Mouse (Mus musculus) myocyte (in vitro differentiated cells): ENCODE measurements around the gene Gm10722. TPM values are rescaled to one million over a fixed set of nuclear protein-coding genes. Genes with fewer than 3 reads are reported as not detected.
"Not testable (repeated sequence)": the region's sequence is repeated elsewhere in the genome, so short reads cannot be mapped to it uniquely, and the experiment has no call there.

ENCODE experiments used
- H3K27me3 ChIP-seq: one replicate; pipeline ENCODE4 v1.6.1; 2011; ENCODE audit not compliant: control insufficient read depth, insufficient read depth, insufficient read length
- H3K36me3 ChIP-seq: one replicate; pipeline ENCODE4 v1.6.1; 2011; ENCODE audit not compliant: control insufficient read depth, insufficient read depth
- H3K4me2 ChIP-seq: one replicate; pipeline ENCODE4 v1.6.1; 2011; ENCODE audit warnings: low read depth, control low read depth
- H3K4me3 ChIP-seq: one replicate; pipeline ENCODE4 v1.5.1; 2011; ENCODE audit warnings: mild to moderate bottlenecking, control low read depth, moderate library complexity
- H3K79me2 ChIP-seq: one replicate; pipeline ENCODE4 v1.6.1; 2011; ENCODE audit not compliant: control insufficient read depth, insufficient read depth
- H3ac ChIP-seq: one replicate; pipeline ENCODE4 v1.6.1; 2011; ENCODE audit not compliant: control insufficient read depth, insufficient read length
- polyA plus RNA-seq: library from polyadenylated mRNA; unstranded; fragments of >200 nt; fragmentation: generic; extraction: Trizol; gene quantifications from one replicate; pipeline ENCODE4 v1.2.1, GENCODE M21; 2012; ENCODE audit warnings: missing spikeins

Gene Gm10722
- polyA plus RNA-seq, 1 experiment = not detected

- H3K36me3 ChIP-seq, H3K27me3 ChIP-seq, H3K4me3 ChIP-seq, H3ac ChIP-seq, H3K4me2 ChIP-seq, H3K79me2 ChIP-seq: not testable (repeated sequence)
These were observed 28.7 kb downstream of the Gm10722 start for GRCm38 (mm10) chr9:3029276-3030000.

DNA sequence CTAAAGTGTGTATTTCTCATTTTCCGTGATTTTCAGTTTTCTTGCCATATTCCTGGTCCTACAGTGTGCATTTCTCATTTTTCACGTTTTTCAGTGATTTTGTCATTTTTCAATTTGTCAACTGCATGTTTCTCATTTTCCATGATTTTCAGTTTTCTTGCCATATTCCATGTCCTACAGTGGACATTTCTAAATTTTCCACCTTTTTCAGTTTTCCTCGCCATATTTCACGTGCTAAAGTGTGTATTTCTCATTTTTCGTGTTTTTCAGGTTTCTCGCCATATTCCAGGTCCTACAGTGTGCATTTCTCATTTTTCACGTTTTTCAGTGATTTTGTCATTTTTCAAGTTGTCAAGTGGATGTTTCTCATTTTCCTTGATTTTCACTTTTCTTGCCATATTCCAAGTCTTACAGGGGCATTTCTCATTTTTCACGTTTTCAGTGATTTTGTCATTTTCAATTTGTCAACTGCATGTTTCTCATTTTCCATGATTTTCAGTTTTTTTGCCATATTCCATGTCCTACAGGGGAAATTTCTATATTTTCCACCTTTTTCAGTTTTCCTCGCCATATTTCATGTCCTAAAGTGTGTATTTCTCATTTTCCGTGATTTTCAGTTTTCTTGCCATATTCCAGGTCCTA, 30.1 kb downstream of the Gm10722 start:
- H3K79me2 ChIP-seq, H3K4me3 ChIP-seq, H3ac ChIP-seq, H3K4me2 ChIP-seq, H3K36me3 ChIP-seq, H3K27me3 ChIP-seq: not testable (repeated sequence)

- not testable (repeated sequence) for H3K4me2 ChIP-seq, H3K79me2 ChIP-seq, H3K36me3 ChIP-seq
These were observed 33.6 kb downstream of the Gm10722 start, which contains the start of gene Gm17535 for GRCm38 (mm10) chr9:3034299-3034698. Gene Gm17535 (plus strand): TSS chr9:3034599.

GRCm38 (mm10) chr9:3036577-3036976, 35.9 kb downstream of the Gm10722 start, which contains the start of gene Gm10715:
Gene Gm10715 (plus strand): TSS chr9:3036877.
- not testable (repeated sequence) for H3K36me3 ChIP-seq, H3K4me2 ChIP-seq, H3K79me2 ChIP-seq, H3K27me3 ChIP-seq, H3ac ChIP-seq, H3K4me3 ChIP-seq

More at GRCm38 (mm10) chr9:3034299-3034698, 33.6 kb downstream of the Gm10722 start, which contains the start of gene Gm17535:
- not testable (repeated sequence) for H3ac ChIP-seq, H3K27me3 ChIP-seq, H3K4me3 ChIP-seq

GRCm38 (mm10) chr9:3038161-3038560, 37.4 kb downstream of the Gm10722 start:
- H3ac ChIP-seq, H3K27me3 ChIP-seq, H3K4me2 ChIP-seq, H3K4me3 ChIP-seq, H3K79me2 ChIP-seq, H3K36me3 ChIP-seq: not testable (repeated sequence)

Other genes with a start within 250 kb of the Gm10722 start
- gene Gm11168, start 2.4 kb downstream of the Gm10722 start, polyA plus RNA-seq = not detected
- not detected for gene Gm10721, start 12.2 kb downstream of the Gm10722 start, polyA plus RNA-seq
- gene Gm10720, start 14.7 kb downstream of the Gm10722 start, polyA plus RNA-seq = not detected
- gene Gm10719, start 16.5 kb downstream of the Gm10722 start, polyA plus RNA-seq = not detected
- gene Gm10718, start 22.6 kb downstream of the Gm10722 start, polyA plus RNA-seq = not detected
- not detected for gene Gm10717, start 24.5 kb downstream of the Gm10722 start, polyA plus RNA-seq
- gene Gm17535, start 33.7 kb downstream of the Gm10722 start, polyA plus RNA-seq = not detected
- not detected for gene Gm10715, start 36.0 kb downstream of the Gm10722 start, polyA plus RNA-seq